Mouse (Mus musculus): Measurements from ENCODE around the gene Gtf2h1. TPM values are rescaled to one million over a fixed set of nuclear protein-coding genes. Genes with fewer than 3 reads are reported as not detected.
A peak's percentile ranks its signal among the peaks of the same experiment; 100 is the strongest.
"Not testable (repeated sequence)": the region's sequence is repeated elsewhere in the genome, so short reads cannot be mapped to it uniquely, and the experiment has no call there.

Gene Gtf2h1
- polyA plus RNA-seq, 1 experiment from 2014 or later, result 59.0 TPM

DNA sequence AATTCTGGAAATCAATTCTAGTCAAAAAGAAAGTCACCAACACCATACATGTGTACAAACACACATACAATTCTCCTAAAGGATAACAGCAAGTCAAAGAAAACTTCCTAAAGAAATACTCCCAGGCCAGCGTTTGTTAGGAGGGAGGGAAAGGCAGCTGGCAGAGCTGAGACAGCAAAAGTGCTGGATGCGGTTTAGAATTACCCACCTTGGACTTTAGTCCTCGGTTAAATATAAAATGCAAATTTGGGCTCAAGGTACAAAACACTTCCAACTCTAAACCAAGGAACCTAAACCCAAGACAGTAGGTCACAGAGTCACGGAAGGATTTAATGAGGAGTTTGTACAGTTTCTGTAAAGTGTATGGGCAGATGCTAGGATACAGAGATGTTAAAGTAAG, 2.0 kb upstream of the Gtf2h1 start:
- peaks cover 48% of the 10 kb centered on the region for H3K4me1 ChIP-seq
- ATAC-seq, result no peak
- peaks cover 29% of the 10 kb centered on the region for H3K36me3 ChIP-seq
- H3K4me3 ChIP-seq, result no peak overlapping the region
- 73% methylated on average over 4 of the region's 4 CpGs for WGBS (ENCODE audit: insufficient replicate concordance)
- no peak overlapping the region for H3K9ac ChIP-seq
- peak overlapping the region; percentile 25; the same call in 1 of the 2 replicates for H3K4me2 ChIP-seq
- no peak overlapping the region for H3K27ac ChIP-seq
- H3K27me3 ChIP-seq (replicated peaks), result no peaks in the 10 kb centered on the region
- no peaks in the 10 kb centered on the region for H3K9me3 ChIP-seq (replicated peaks)

DNA sequence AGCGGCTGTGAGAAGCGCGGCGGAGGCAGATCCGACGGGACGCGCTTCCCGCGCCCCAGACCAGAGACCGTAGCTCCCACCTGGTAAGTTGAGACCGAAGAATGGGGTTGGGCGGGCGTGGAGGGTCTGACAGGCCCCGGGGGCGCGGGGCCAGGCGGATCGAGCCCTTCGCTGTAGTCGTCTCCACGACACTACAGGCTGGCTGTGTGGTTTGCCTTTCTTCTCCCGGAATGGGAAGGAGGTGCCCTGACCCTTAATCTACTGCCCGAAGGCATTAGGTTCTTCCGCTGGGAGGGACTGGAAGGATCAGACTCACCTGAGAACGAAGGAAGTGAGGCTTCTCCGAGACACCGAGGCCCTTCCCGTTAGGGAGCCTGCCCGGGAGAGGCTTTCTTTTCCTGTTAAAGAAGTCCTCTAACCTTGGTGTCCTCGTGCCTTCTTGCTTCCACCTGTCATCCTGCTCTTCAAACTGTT, 340 bp downstream of the Gtf2h1 start:
- peak overlapping the region; percentile 95 for H3K4me2 ChIP-seq
- peak; percentile 19 for ATAC-seq
- peak overlapping the region; percentile 82 for H3K27ac ChIP-seq
- peak overlapping the region; percentile 98 for H3K4me3 ChIP-seq
- H3K9ac ChIP-seq, result peak overlapping the region; percentile 86
- H3K4me1 ChIP-seq, result peaks cover 48% of the 10 kb centered on the region
- H3K9me3 ChIP-seq (replicated peaks), result no peaks in the 10 kb centered on the region
- peaks cover 35% of the 10 kb centered on the region for H3K36me3 ChIP-seq
- under 1% methylated on average over 31 of the region's 31 CpGs for WGBS (ENCODE audit: insufficient replicate concordance)
- H3K27me3 ChIP-seq (replicated peaks), result no peaks in the 10 kb centered on the region

DNA sequence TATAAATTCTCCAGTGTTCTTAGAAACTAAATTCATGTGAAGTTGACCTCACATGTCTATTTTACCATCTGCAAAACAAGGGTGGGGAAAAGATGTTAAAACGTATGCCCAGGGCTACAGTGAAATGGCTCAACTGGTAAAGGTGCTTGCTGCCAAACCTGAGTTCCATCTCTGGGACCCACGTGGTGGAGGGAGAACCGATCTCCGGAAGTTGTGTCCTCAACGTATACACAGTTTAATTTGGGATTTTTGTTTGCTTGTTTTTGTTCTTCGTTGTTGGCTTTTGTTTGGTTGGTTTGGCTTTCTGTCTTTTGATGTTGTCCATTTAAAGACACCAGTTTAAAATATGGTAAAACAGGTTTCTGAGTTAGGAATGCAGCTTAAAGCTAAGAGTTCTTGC, 876 bp downstream of the Gtf2h1 start:
- peak overlapping the region; percentile 98 for H3K4me3 ChIP-seq
- H3K9ac ChIP-seq, result peak overlapping the region; percentile 86
- 22% methylated on average over 6 of the region's 6 CpGs for WGBS (ENCODE audit: insufficient replicate concordance)
- H3K9me3 ChIP-seq (replicated peaks), result no peaks in the 10 kb centered on the region
- no peaks in the 10 kb centered on the region for H3K27me3 ChIP-seq (replicated peaks)
- ATAC-seq, result no peak
- H3K4me1 ChIP-seq, result peaks cover 45% of the 10 kb centered on the region
- H3K27ac ChIP-seq, result peak overlapping the region; percentile 82; the same call in 1 of the 2 replicates
- peak overlapping the region; percentile 95 for H3K4me2 ChIP-seq
- peaks cover 40% of the 10 kb centered on the region for H3K36me3 ChIP-seq

DNA sequence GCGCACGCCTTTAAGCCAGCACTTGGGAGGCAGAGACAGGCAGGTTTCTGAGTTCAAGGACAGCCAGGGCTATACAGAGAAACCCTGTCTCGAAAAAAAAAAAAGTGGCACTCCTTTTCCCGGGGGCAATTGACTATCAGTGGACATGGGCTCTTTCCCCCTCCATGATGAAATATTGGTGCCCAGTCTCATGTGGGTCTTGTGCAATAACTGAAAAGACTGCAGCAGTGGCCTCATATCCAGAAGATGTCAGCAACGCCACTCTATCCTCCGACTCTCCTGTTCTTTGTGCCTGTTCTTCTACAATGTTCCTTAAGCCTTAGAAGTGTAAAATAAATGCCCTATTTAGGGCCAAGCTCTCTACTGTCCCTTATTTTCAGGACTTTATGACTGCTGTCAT, 14.4 kb downstream of the Gtf2h1 start:
- no peaks in the 10 kb centered on the region for H3K27me3 ChIP-seq (replicated peaks)
- no peak overlapping the region for H3K4me2 ChIP-seq
- no peak for ATAC-seq
- WGBS (ENCODE audit: insufficient replicate concordance), result 82% methylated on average over 6 of the region's 6 CpGs
- no peak overlapping the region for H3K9ac ChIP-seq
- H3K27ac ChIP-seq, result no peak overlapping the region
- no peak overlapping the region for H3K4me3 ChIP-seq
- no peaks in the 10 kb centered on the region for H3K4me1 ChIP-seq
- H3K9me3 ChIP-seq (replicated peaks), result no peaks in the 10 kb centered on the region
- peaks cover 90% of the 10 kb centered on the region for H3K36me3 ChIP-seq

DNA sequence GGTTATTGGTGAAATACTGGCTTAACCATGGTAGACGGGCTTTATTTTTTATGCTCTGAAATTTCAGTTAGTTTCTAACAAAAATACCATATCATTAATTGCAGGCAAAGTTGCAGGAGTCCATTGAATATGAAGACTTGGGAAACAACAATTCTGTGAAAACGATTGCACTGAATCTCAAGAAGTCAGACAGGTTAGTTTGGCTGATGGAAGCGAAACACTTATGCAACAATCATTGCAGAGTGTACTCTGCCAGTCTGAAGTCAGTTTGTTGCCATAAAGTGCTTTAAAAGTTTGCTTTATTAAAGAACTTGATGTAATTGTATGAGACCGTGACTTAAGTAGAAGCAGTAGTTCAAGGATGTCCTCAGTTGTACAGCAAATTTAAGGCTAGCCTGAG, 18.1 kb downstream of the Gtf2h1 start:
- peaks cover 97% of the 10 kb centered on the region for H3K36me3 ChIP-seq
- H3K4me1 ChIP-seq, result no peaks in the 10 kb centered on the region
- no peak overlapping the region for H3K27ac ChIP-seq
- no peaks in the 10 kb centered on the region for H3K9me3 ChIP-seq (replicated peaks)
- no peak overlapping the region for H3K9ac ChIP-seq
- no peak for ATAC-seq
- 77% methylated on average over 4 of the region's 4 CpGs for WGBS (ENCODE audit: insufficient replicate concordance)
- H3K4me2 ChIP-seq, result no peak overlapping the region
- no peak overlapping the region for H3K4me3 ChIP-seq
- H3K27me3 ChIP-seq (replicated peaks), result no peaks in the 10 kb centered on the region

DNA sequence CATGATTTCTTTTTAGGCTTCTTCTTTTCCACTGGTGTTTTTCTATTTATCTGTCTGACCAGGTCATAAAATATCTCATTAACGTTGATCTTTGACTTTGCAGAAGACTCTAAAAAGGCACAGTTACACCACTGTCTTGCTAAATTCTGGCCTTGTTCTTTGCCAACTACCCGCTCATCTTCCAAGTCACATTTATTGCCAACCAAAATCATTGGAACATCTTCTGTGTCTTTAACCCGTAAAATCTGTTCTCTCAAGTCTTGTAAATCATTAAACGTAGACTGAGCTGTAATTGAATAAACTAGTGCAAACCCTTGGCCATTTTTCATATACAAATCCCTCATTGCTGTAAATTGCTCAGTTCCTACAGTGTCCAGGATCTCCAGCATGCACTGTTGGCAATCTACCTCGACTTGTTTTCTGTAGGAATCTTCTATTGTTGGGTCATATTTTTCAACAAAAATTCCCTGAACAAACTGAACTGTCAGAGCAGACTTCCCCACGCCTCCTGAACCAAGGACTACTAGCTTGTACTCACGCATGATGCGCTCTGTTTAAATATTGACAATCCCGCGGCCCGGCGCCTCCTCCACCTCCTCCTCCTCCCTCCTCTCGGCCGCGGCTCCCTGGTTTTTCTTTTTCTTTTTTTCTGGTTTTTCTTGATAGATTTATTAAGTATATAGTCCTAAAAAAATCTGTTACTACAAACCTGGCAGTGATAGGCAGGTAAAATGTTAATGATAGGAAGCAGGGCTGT, 25.2 kb downstream of the Gtf2h1 start:
- not testable (repeated sequence) for H3K27ac ChIP-seq; H3K4me2 ChIP-seq; H3K9me3 ChIP-seq (replicated peaks); ATAC-seq; H3K9ac ChIP-seq; H3K4me1 ChIP-seq; H3K27me3 ChIP-seq (replicated peaks); H3K4me3 ChIP-seq
- 80% methylated on average over 15 of the region's 15 CpGs for WGBS (ENCODE audit: insufficient replicate concordance)
- peaks cover 76% of the 10 kb centered on the region for H3K36me3 ChIP-seq

DNA sequence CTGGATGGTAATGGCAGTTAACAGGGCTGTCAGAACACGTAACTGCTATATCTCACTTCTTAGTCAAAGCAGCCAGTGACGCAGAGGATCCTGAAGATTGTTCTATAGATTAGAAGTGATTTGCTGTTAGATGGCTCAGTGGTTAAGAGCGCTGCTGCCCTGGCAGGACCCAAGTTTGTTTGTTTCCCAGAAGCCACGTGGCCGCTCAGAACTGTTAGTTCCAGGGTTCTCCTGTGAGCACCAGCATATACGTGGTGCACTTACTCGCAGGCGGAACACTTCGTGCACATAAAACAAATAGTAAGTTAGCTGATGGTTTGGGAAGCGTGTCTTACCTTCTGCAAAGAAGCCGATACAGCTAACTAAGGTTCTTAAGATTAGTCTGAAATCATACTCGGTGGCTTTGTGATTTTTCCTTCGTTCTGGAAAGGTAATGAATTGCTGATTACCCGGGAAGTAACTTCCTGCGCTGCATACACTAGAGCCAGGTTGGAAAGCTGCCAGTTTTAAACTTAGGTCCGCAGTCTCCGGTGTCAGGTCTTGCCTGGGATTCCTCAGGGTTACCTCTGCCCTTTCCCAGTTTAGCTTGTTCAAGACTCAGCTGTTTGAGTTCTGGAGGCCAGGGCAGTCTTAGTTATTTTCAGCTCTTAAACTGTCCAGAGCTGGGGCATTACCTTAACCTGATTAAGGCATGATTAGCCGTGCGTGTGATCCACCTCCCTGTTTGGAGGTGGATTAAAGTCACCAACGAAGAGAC, 31.3 kb downstream of the Gtf2h1 start:
- no peak for ATAC-seq
- WGBS (ENCODE audit: insufficient replicate concordance), result 66% methylated on average over 20 of the region's 20 CpGs
- H3K27ac ChIP-seq, result no peak overlapping the region

DNA sequence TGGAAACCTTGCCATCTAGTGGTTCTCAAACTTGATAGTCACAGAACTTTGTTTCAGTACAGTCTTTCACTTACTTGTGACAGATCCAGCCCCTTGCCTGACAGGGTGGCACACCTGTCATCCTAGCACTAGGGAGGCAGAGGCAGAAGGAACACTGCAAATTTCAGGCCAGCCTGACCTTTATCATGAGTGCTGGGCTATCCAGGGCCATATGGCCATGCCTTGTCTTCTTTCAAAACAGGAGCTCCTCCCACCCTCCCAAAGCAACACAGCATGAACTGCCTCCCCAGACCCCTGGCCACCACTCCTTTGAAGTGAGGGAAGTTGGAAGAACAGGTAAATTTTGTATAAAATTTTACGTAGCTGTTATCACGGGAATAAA, 31.9 kb downstream of the Gtf2h1 start:
- H3K36me3 ChIP-seq, result peaks cover 16% of the 10 kb centered on the region
- no peaks in the 10 kb centered on the region for H3K27me3 ChIP-seq (replicated peaks)
- H3K9ac ChIP-seq, result no peak overlapping the region
- H3K27ac ChIP-seq, result no peak overlapping the region
- H3K9me3 ChIP-seq (replicated peaks), result no peaks in the 10 kb centered on the region
- ATAC-seq, result no peak
- H3K4me3 ChIP-seq, result no peak overlapping the region
- peaks cover 37% of the 10 kb centered on the region for H3K4me1 ChIP-seq
- WGBS (ENCODE audit: insufficient replicate concordance), result 92% methylated on average over 2 of the region's 2 CpGs
- H3K4me2 ChIP-seq, result no peak overlapping the region

More for the DNA sequence above, 31.3 kb downstream of the Gtf2h1 start:
- no peak overlapping the region for H3K4me3 ChIP-seq
- peaks cover 32% of the 10 kb centered on the region for H3K4me1 ChIP-seq
- H3K9ac ChIP-seq, result no peak overlapping the region
- no peaks in the 10 kb centered on the region for H3K27me3 ChIP-seq (replicated peaks)
- no peak overlapping the region for H3K4me2 ChIP-seq
- H3K9me3 ChIP-seq (replicated peaks), result no peaks in the 10 kb centered on the region
- H3K36me3 ChIP-seq, result peaks cover 21% of the 10 kb centered on the region

DNA sequence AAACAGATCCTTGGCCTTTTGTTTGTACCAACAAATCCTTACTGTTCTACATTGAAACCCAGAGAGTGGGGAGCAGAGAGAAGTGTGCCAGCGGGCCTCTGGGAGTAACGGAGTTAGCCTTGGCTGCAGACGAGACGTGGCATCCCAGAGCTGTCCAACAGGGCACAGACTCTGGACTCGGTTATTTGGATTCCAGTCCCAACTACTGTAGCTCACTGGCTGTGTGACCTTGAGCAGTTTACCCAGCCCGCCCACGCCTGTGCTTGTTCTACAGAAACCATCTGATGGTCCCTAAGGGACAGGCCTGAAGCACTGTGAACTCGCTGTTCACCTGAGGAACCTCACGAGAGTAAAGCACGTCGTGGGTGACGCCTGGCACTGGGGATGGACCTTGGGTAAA, 34.0 kb downstream of the Gtf2h1 start:
- no peak overlapping the region for H3K9ac ChIP-seq
- no peak overlapping the region for H3K4me2 ChIP-seq
- ATAC-seq, result peak; percentile 30
- H3K4me3 ChIP-seq, result no peak overlapping the region
- no peaks in the 10 kb centered on the region for H3K27me3 ChIP-seq (replicated peaks)
- no peaks in the 10 kb centered on the region for H3K9me3 ChIP-seq (replicated peaks)
- H3K4me1 ChIP-seq, result peaks cover 58% of the 10 kb centered on the region
- H3K27ac ChIP-seq, result peak overlapping the region; percentile 67
- H3K36me3 ChIP-seq, result no peaks in the 10 kb centered on the region
- 76% methylated on average over 12 of the region's 12 CpGs for WGBS (ENCODE audit: insufficient replicate concordance)

DNA sequence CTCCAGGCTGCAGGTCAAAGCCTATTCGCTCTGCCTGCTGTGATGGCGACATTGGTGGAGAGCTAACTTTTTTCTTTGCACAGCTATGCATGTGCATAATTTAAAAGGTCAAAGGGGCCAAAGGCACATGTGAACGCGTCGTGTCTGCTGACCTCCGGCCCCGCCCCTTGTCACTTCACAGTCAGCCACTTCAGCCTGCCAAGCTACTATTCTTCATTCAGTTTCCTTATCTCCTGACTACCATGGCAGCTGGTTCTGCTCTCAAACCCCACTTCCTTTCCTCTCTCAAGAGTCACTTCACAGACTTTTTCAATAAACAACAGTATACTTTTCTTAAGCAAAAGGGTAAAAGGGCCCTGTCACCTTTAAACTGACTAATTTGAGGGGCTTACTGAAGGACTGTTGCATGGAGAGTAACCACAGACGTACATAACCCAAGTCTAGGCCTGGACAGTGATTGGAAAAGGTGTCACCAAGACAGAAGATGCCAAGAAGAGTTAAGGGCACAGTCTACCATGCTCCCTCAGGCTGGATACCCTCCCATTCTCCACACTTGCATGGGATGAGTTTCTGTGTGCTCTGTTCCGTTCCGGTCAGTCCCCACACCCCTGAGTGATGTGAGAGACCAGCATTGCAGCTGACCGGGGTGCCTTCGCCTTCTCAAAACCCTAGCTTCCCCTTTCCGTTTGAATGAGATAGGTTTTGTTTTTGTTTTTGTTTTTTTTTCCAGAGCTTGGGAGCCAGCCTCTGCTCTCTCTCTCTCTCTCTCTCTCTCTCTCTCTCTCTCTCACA, 35.1 kb downstream of the Gtf2h1 start:
- no peak overlapping the region for H3K9ac ChIP-seq
- no peaks in the 10 kb centered on the region for H3K9me3 ChIP-seq (replicated peaks)
- H3K27me3 ChIP-seq (replicated peaks), result no peaks in the 10 kb centered on the region
- 30% methylated on average over 13 of the region's 13 CpGs for WGBS (ENCODE audit: insufficient replicate concordance)
- ATAC-seq, result no peak
- H3K4me3 ChIP-seq, result no peak overlapping the region
- H3K4me1 ChIP-seq, result peaks cover 60% of the 10 kb centered on the region
- no peaks in the 10 kb centered on the region for H3K36me3 ChIP-seq
- peak overlapping the region; percentile 9; the same call in 1 of the 2 replicates for H3K4me2 ChIP-seq
- H3K27ac ChIP-seq, result peak overlapping the region; percentile 67

DNA sequence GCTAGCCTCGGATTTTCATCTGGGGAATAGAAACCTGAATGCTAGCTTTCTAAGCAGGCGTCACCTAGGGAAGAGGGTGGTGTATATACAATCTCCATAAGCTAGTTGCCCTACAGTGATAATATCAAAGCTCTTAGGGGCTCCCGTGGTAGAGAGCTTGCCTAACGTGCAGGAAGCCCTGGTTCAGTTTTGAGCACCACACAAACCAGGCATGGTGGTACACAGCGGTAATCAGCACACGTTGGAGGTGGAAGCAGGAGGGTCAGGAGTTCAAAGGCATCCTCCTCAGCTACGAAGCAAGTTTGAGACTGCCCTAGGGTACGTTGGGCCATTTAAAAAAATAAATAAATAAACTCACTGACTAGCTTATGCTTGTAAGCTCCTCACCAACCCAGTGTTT, 35.8 kb downstream of the Gtf2h1 start:
- Histone ChIP-seq H3K4me3 (no peak overlapping the region), H3K36me3 (no peaks in the 10 kb centered on the region), H3K9me3 (replicated peaks) (no peaks in the 10 kb centered on the region), H3K9ac (no peak overlapping the region), H3K4me1 (peaks cover 60% of the 10 kb centered on the region), H3K27ac (peak overlapping the region; percentile 67), H3K27me3 (replicated peaks) (no peaks in the 10 kb centered on the region), H3K4me2 (no peak overlapping the region)
- no peak for ATAC-seq
- 36% methylated on average over 8 of the region's 8 CpGs for WGBS (ENCODE audit: insufficient replicate concordance)

Data from liver, embryonic 12.5 days (tissue).